Mouse (Mus musculus) C2C12 (cell line): ENCODE results near the gene Hoxb13.

Experiments
- CTCF ChIP-seq: IDR thresholded peaks from one replicate; pipeline ENCODE4 v1.5.1; 2011; ENCODE audit not compliant: control insufficient read depth, insufficient read depth, insufficient read length
- FOSL1 ChIP-seq: IDR thresholded peaks from one replicate; pipeline ENCODE4 v1.8.0; 2011; ENCODE audit warnings: mild to moderate bottlenecking, low read length; ENCODE audit not compliant: poor library complexity, insufficient read depth, severe bottlenecking
- MAX ChIP-seq: IDR thresholded peaks from one replicate; pipeline ENCODE4 v1.6.1; 2011; ENCODE audit warnings: mild to moderate bottlenecking, control low read depth
- MYOG ChIP-seq: IDR thresholded peaks from one replicate; pipeline ENCODE4 v1.6.1; 2011; ENCODE audit not compliant: control insufficient read depth, insufficient read length; ENCODE audit errors: extremely low read depth

- TF ChIP-seq MYOG (no peak), CTCF (no peak), FOSL1 (no peak), MAX (no peak)
These were observed 23.3 kb upstream of the Hoxb13 start for GRCm38 (mm10) chr11:96170711-96171379.
